Mouse (Mus musculus) liver, postnatal 0 days (tissue): Measurements from ENCODE around the gene Ngfr.

Experiments used
- CTCF ChIP-seq: sonication (generic); IDR thresholded peaks from 2 replicates; pipeline ENCODE4 v1.5.1; 2016; ENCODE audit warnings: antibody characterized with exemption, low read depth
- EP300 ChIP-seq: IDR thresholded peaks from 2 replicates; pipeline ENCODE4 v1.6.1; 2016; ENCODE audit warnings: antibody characterized with exemption, low read depth, mild to moderate bottlenecking

GRCm38 (mm10) chr11:95632474-95632873 lies 44.9 kb upstream of the Ngfr start:
- no peak for TF ChIP-seq CTCF
- TF ChIP-seq EP300 = no peak
